Mouse (Mus musculus) ES-Bruce4 (cell line): Measurements from ENCODE around the gene Ccdc185. TPM values are rescaled to one million over a fixed set of nuclear protein-coding genes. Genes with fewer than 3 reads are reported as not detected.

ENCODE experiments used
- H3K27ac ChIP-seq: 2 replicates; pipeline ENCODE4 v1.5.1; 2012; ENCODE audit warnings: low read length, inconsistent platforms; ENCODE audit not compliant: insufficient read depth
- H3K27me3 ChIP-seq: 2 replicates; pipeline ENCODE4 v1.6.1; 2012; ENCODE audit warnings: mild to moderate bottlenecking, low read length, inconsistent platforms; ENCODE audit not compliant: control insufficient read depth, poor library complexity, insufficient read depth, severe bottlenecking
- H3K36me3 ChIP-seq: 2 replicates; pipeline ENCODE4 v1.6.1; 2012; ENCODE audit warnings: inconsistent platforms, mild to moderate bottlenecking, low read length, moderate library complexity; ENCODE audit not compliant: control insufficient read depth, poor library complexity, insufficient read depth, severe bottlenecking
- H3K4me1 ChIP-seq: one replicate; pipeline ENCODE4 v1.8.1; 2011; ENCODE audit warnings: low read length; ENCODE audit not compliant: control insufficient read depth, insufficient read depth
- H3K4me3 ChIP-seq: 2 replicates; pipeline ENCODE4 v1.5.1; 2011; ENCODE audit warnings: low read depth, mild to moderate bottlenecking, low read length
- H3K9ac ChIP-seq: 2 replicates; pipeline ENCODE4 v1.6.1; 2012; ENCODE audit warnings: low read depth, mild to moderate bottlenecking, inconsistent platforms; ENCODE audit not compliant: poor library complexity, severe bottlenecking
- H3K9me3 ChIP-seq: replicated peaks from 2 replicates; pipeline ENCODE4 v1.6.1; 2012; ENCODE audit warnings: mild to moderate bottlenecking, low read length, inconsistent platforms; ENCODE audit not compliant: control insufficient read depth, poor library complexity, insufficient read depth, severe bottlenecking
- CTCF ChIP-seq: IDR thresholded peaks from one replicate; pipeline ENCODE4 v1.8.1; 2011; ENCODE audit warnings: low read depth, low read length
- EP300 ChIP-seq: IDR thresholded peaks from 2 replicates; pipeline ENCODE4 v1.6.1; 2011; ENCODE audit warnings: low read depth, low read length; ENCODE audit not compliant: insufficient read depth
- POLR2A ChIP-seq: IDR thresholded peaks from one replicate; pipeline ENCODE4 v1.8.1; 2011; ENCODE audit warnings: low read length; ENCODE audit not compliant: insufficient read depth
- polyA plus RNA-seq: library from polyadenylated mRNA; stranded (reverse); fragments of >200 nt; gene quantifications from 2 replicates; pipeline ENCODE4 v1.2.4, GENCODE M21; 2011; ENCODE audit warnings: low read depth; ENCODE audit not compliant: missing spikeins, insufficient read depth, insufficient read length

Gene Ccdc185
- polyA plus RNA-seq, 1 experiment = not detected

- no peaks in the 10 kb centered on the region for H3K4me1 ChIP-seq
- H3K27ac ChIP-seq = no peak overlapping the region
- no peaks in the 10 kb centered on the region for H3K9me3 ChIP-seq
- H3K4me3 ChIP-seq = no peak overlapping the region
- no peak overlapping the region for H3K9ac ChIP-seq
- TF ChIP-seq POLR2A = no peak
- no peak for TF ChIP-seq CTCF
- TF ChIP-seq EP300 = no peak
- H3K36me3 ChIP-seq = no peaks in the 10 kb centered on the region
- no peaks in the 10 kb centered on the region for H3K27me3 ChIP-seq
Observed at GRCm38 (mm10) chr1:182776749-182777410, 27.9 kb upstream of the Ccdc185 start.

DNA sequence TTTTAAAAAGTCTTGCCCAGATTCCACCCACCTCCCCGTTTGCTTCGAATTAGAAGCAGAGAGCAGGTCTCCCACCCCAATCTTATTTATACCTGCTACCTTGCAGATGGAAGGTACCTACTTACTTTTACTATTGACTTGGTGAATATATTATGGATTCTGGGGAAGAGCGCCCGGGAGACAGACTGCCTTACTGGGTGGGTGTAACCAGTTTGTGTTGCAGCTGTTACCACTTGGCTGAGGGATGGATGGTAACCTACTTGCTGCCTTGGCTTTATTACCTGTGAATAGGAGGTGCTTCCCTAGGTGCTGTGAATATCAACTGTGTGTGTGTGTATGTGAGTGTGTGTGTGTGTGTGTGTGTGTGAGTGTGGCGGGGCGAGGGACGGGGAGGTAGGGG, 26.6 kb upstream of the Ccdc185 start:
- Histone ChIP-seq H3K4me3 (no peak overlapping the region), H3K27ac (no peak overlapping the region), H3K27me3 (no peaks in the 10 kb centered on the region), H3K9ac (no peak overlapping the region), H3K9me3 (no peaks in the 10 kb centered on the region), H3K36me3 (no peaks in the 10 kb centered on the region), H3K4me1 (no peaks in the 10 kb centered on the region)
- no peak for TF ChIP-seq EP300
- no peak for TF ChIP-seq CTCF
- TF ChIP-seq POLR2A = no peak

DNA sequence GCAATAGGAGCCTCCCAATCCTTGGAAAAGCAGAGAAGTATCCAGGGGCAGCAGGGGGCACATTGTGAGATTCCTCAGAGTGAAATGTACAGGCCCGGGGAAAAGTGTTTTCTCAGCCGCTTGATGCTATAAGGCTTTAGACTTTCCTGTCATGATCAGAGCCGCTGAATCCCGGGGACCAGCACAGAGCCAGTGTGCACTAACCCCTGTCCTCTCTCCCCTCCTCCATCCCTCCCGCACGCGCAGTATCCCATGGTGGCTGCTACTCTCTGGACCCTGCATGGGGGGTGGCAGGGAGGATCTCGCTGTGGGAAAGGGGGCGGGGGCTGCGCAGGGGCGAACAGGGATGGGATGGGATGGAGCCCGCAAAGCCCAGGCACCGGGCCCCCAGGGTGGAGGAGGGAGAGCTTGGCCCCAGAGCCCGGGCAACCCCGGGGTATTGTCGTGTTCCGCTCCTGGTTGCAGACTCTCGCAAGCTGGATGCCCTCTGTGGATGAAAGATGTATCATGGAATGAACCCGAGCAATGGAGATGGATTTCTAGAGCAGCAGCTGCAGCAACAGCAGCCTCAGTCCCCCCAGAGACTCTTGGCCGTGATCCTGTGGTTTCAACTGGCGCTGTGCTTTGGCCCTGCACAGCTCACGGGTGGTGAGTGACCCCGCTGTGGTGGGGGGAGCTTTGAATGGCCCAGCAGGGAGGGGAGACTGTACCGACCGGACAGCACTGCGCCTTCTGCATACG, 15.7 kb upstream of the Ccdc185 start:
- TF ChIP-seq CTCF (no peak), EP300 (no peak), POLR2A (no peak)
- peak overlapping the region; percentile 61 for H3K9ac ChIP-seq
- no peak overlapping the region for H3K27ac ChIP-seq
- H3K36me3 ChIP-seq = no peaks in the 10 kb centered on the region
- H3K4me1 ChIP-seq = no peaks in the 10 kb centered on the region
- no peaks in the 10 kb centered on the region for H3K27me3 ChIP-seq
- no peaks in the 10 kb centered on the region for H3K9me3 ChIP-seq
- H3K4me3 ChIP-seq = peak overlapping the region; percentile 80

DNA sequence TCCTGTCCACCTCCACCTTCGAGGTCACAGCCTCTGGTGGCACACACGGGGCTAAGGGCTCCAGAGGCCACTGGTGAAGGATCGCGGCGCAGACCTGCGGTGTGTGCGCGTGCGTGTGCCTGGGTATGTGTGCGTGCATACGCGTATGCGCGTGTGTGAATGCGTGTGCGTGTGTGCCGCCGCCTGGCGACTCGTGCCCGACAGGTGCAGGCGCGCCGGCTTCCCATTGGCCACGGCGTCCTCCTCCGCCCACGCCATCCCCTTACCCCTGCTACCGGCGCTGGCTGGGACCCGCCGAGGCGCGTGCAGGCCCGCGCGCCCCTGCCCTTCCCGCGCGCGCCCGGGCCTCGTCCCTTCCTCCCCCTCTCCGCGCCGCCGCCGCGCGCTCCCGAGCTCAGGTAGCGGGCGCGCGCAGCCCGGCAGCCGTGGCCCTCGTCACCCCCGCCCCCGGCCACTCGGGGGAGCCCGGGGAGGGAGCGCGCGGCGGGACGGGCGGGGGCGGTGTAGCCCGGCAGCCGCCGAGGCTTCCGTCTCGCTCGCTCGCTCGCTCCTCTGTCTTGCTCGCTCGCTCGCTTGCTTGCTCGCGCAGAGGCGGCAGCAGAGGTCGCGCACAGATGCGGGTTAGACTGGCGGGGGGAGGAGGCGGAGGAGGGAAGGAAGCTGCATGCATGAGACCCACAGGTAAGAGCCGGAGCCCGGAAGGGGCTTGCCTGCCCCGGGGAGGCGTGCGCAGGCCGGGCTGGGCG, 14.9 kb upstream of the Ccdc185 start, which contains the start of gene Susd4:
Susd4 (plus strand) TSS at position 145 of the 746 bp plus-strand sequence.
- no peaks in the 10 kb centered on the region for H3K4me1 ChIP-seq

DNA sequence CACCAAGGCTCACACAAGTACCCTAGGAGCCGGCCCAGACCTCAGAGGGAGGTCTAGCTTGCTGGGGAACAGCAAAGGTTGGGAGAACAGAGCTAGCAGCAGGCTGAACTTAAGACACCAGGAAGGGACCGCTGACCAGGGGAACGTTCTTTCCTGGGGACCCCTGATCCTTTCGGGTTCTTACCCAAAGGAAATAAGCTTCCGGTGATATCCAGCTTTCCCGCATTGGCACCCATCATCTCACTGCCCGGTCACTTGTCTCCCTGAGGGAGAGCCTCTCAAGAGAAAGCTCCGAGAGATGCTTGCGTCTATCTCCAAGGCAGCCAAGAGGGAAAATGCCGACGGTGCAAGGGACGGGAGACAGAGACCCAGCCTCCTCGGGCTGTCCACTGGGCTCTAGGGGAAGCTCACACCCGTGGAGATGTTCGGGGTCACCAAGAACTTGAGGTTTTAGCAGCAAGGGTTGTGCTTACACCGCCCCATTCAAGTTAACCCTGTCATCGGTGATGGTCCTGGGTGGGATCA, 14.3 kb upstream of the Ccdc185 start:
- no peak for TF ChIP-seq EP300
- no peaks in the 10 kb centered on the region for H3K4me1 ChIP-seq
- no peaks in the 10 kb centered on the region for H3K9me3 ChIP-seq
- no peaks in the 10 kb centered on the region for H3K27me3 ChIP-seq
- no peaks in the 10 kb centered on the region for H3K36me3 ChIP-seq
- no peak overlapping the region for H3K9ac ChIP-seq
- no peak overlapping the region for H3K27ac ChIP-seq
- H3K4me3 ChIP-seq = peak overlapping the region; percentile 64

More for the DNA sequence above, 14.9 kb upstream of the Ccdc185 start, which contains the start of gene Susd4:
- H3K36me3 ChIP-seq = no peaks in the 10 kb centered on the region
- H3K9me3 ChIP-seq = no peaks in the 10 kb centered on the region
- no peak within 1 kb of the TSS for H3K27ac ChIP-seq
- no peaks in the 10 kb centered on the region for H3K27me3 ChIP-seq
- H3K4me3 ChIP-seq = peak within 1 kb of the TSS; percentile 80
- peak within 1 kb of the TSS; percentile 61 for H3K9ac ChIP-seq
- no peak for TF ChIP-seq EP300
- TF ChIP-seq CTCF = no peak
- no peak for TF ChIP-seq POLR2A
